ENCODE assay signal across 16 mouse cellular contexts in the genomic region with DNA sequence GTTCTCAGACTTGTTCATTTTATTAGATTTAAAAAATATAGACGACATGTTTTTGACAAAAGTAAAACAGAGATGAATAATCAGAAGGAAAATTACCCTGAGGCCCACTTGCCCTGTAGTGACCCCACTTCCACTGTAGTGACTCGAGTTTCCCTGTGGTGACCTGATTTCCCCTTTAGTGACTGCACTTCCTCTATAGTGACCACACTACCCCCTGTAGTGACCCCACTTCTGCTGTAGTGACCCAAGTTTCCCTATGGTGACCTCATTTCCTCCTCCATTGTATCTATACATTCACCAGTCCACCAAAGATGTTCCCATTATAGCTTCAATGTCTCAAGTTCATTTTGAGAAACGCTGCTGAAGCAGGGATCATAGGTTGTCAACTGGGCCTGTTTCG.
"Had no signal": no experiment of that assay in that cellular context is flagged by ENCODE, and none has a peak within 500 bp of the region (broad histone marks: within the 10 kb centered on the region; RNA-seq: fewer than 3 reads in every experiment).

No protein-coding gene starts in this region.

- H3K27ac ChIP-seq: intestine, embryonic 15.5 days; layer of hippocampus, adult 2 months; limb, embryonic 13.5 days; midbrain, embryonic 15.5 days; neural tube, embryonic 13.5 days had no signal

- H3K4me2 ChIP-seq: intestine, embryonic 15.5 days; limb, embryonic 13.5 days; midbrain, embryonic 11.5 days; midbrain, embryonic 15.5 days; neural tube, embryonic 13.5 days had no signal

- DNase-seq: kidney, adult 18-20 months; kidney, postnatal 10 days; kidney, postnatal 4 days; left cerebral cortex, postnatal 4 days; lung, adult 2 months; lung, postnatal 36 days; retina, postnatal 1 day; thymus, postnatal 36 days had no signal

- H3K4me1 ChIP-seq: intestine, embryonic 15.5 days; limb, embryonic 13.5 days; midbrain, embryonic 15.5 days; neural tube, embryonic 13.5 days had no signal

- H3K27me3 ChIP-seq: intestine, embryonic 15.5 days; limb, embryonic 13.5 days; megakaryocyte, embryonic 14.5 days; midbrain, embryonic 15.5 days; neural tube, embryonic 13.5 days had no signal

- H3K36me3 ChIP-seq: intestine, embryonic 15.5 days; limb, embryonic 13.5 days; midbrain, embryonic 15.5 days; neural tube, embryonic 13.5 days had no signal

- ATAC-seq: intestine, embryonic 15.5 days; lung, postnatal 0 days; midbrain, embryonic 15.5 days had no signal

- H3K4me3 ChIP-seq: intestine, embryonic 15.5 days; layer of hippocampus, adult 2 months; limb, embryonic 13.5 days; megakaryocyte, embryonic 14.5 days; midbrain, embryonic 15.5 days; neural tube, embryonic 13.5 days had no signal

- H3K9ac ChIP-seq: intestine, embryonic 15.5 days; limb, embryonic 13.5 days; midbrain, embryonic 15.5 days; neural tube, embryonic 13.5 days had no signal

- H3K9me3 ChIP-seq: intestine, embryonic 15.5 days; limb, embryonic 13.5 days; megakaryocyte, embryonic 14.5 days; midbrain, embryonic 15.5 days; neural tube, embryonic 13.5 days had no signal
